Mouse (Mus musculus) kidney, adult 2 months (tissue): ENCODE results near the gene Fam57b.

Experiments used
- CTCF ChIP-seq: fragments of 200-500 bp; conservative IDR thresholded peaks from 2 replicates; pipeline ENCODE4 v1.5.1; 2011; ENCODE audit warnings: low read depth, mild to moderate bottlenecking, control low read depth, low read length, moderate library complexity, mixed read lengths; ENCODE audit not compliant: insufficient read depth, insufficient read length
- POLR2A ChIP-seq: fragments of 200-500 bp; IDR thresholded peaks from one replicate; pipeline ENCODE4 v1.6.1; 2011; ENCODE audit warnings: low read depth, low read length, control low read depth

DNA sequence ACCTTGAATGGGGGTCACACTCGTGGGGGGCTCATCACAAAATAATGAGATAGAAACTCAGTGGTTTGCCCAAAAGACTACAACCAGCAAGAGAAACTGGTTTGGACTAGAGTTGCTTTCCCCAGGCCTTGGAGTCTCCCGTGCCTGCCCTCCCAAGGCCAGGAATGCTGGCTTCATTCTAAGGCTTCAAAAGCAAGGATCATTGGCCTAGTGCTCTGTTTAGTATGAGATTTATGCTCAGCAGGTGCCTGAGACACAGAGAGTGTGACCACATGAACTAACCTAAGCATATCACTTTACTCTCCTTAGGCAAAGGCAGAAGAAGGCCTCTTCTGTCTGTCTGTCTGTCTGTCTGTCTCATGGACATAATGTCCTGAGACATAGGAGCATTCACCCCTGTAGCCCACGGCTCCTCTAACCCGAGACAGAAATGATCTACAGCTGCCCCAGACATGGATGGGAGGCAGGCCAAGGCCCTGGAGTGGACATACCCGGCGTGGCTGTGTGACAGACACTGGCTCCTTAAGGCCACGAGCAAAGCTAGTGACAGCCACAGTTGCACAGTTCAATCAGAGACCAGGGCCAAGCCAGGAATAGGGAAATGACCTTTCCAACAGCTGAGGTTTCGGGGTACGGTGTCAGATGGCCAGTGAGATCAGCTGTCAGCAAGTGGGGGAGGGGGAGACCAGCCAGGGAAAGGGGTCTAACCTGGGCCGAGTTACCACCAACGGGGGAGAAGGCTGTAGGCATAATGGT, 4.8 kb downstream of the Fam57b start:
- TF ChIP-seq CTCF: no peak
- TF ChIP-seq POLR2A: no peak
